Mouse (Mus musculus) left cerebral cortex, postnatal 25 days (tissue): ENCODE data around the gene Rgs6. TPM values are rescaled to one million over a fixed set of nuclear protein-coding genes. Genes with fewer than 3 reads are reported as not detected.

ENCODE experiments used
- DNase-seq, 2 experiments: peaks; one replicate each; pipeline ENCODE4 v3.0.0; 2022; ENCODE audit warnings: low spot score in 2 of 2, mixed read lengths in 1 of 2
- intact Hi-C: fragments of 180-260 bp; cut with DNase I; formaldehyde crosslinking; loops from one replicate; pipeline ENCODE4 v1.15.1; 2025
- total RNA-seq, 2 experiments: library from RNA; stranded (reverse); gene quantifications; 2 replicates each; pipeline ENCODE4 v1.2.3; 2021

Gene Rgs6
- 10 to 100 TPM; 79.3 to 85.9 TPM for total RNA-seq

DNA sequence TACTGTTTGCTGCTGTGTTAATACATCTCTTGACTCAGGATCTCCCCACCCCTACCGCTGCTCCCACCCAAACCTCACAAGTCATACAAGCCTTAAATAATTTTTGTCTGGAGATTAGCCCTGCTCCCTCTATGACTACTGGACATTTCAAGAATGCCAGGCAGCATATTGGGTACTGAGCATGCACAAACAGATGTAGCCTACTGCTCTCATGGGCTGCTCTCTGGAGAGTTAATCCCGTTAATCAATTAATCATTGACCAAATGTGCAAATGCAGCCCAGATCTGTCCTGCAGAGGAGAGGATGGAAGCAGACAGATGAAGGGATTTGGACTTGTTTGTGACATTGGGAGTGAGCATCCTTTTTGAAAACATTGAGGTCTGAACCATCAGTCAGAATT, at the start of gene Rgs6:
TSS of gene Rgs6 (plus strand) at position 276 of the 400 bp plus-strand sequence.
- DNase-seq: no peak
- intact Hi-C loops: loop anchor here (5.0 kb wide), 2 partner anchors 46 to 86 kb away; no protein-coding TSS in a partner anchor

- intact Hi-C loops: no loop called here
Measured at GRCm38 (mm10) chr12:82547127-82547526, 41.0 kb upstream of the Rgs6 start.

GRCm38 (mm10) chr12:82549228-82549627, 38.9 kb upstream of the Rgs6 start:
- intact Hi-C loops: no loop called here
- DNase-seq: no peak

More at GRCm38 (mm10) chr12:82547127-82547526, 41.0 kb upstream of the Rgs6 start:
- DNase-seq: no peak

DNA sequence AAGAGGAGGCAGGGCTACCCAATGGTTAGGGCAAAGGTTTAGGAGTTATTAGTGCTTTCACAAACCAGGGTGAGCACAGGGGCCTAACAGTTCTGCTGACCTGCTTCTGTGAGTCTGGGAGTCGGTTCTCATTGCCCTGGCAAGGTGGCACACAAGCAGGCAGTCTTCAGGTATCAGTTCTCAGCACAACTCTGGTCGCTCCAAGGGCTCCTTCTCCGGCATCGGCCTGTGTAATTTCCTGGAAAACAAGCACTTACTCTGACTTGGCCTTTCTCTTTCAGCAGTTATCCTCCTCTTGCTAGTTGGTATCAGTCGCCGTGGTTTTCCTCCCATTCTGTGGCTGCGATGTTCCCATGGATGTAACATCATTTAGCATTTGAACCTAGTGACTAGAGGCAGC, 38.0 kb upstream of the Rgs6 start:
- intact Hi-C loops: no loop called here
- DNase-seq: no peak

GRCm38 (mm10) chr12:82552376-82552775, 35.7 kb upstream of the Rgs6 start:
- intact Hi-C loops: no loop called here
- DNase-seq: no peak

GRCm38 (mm10) chr12:82562916-82563315, 25.2 kb upstream of the Rgs6 start:
- intact Hi-C loops: no loop called here
- no peak for DNase-seq

DNA sequence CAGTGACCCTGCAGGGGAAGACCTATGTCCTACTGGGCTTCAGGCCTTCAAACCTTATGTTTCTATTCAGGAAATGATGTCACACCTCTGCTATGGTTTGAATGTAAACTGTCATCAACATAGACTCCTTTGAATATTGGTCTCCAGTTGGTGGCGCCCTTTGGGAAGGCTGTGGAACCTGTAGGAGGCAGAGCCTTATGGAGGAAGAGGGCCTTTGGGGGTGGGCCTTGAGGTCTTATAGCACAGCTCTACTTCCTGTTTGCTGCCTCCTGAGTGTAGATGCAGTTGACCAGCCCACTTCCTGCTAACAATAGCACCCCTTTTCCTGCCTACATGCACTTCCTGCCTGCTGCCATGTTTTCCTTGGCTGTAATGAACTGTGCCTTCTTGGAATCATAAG, 19.7 kb upstream of the Rgs6 start:
- DNase-seq: no peak
- intact Hi-C loops: no loop called here

DNA sequence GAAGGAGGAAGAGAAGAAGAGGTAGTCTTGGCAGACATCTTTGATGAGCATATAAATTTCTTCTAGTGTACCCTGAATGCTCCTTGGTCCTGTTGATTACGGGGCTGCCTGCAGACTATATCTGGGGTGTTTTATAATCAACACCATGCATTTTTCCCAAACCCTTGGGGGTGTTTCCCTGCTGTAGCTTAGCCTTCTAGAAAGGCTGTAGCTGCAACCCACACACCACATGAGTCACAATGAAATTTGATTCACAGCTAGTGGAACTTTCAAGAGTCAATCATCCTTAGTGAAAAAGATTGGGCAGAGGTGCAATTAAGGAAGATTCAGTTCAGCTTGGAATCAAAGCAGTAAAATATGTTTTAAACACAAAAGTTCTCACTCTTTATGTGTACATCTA, 15.4 kb upstream of the Rgs6 start:
- peak; percentile 16 to 85 for DNase-seq
- intact Hi-C loops: no loop called here

DNA sequence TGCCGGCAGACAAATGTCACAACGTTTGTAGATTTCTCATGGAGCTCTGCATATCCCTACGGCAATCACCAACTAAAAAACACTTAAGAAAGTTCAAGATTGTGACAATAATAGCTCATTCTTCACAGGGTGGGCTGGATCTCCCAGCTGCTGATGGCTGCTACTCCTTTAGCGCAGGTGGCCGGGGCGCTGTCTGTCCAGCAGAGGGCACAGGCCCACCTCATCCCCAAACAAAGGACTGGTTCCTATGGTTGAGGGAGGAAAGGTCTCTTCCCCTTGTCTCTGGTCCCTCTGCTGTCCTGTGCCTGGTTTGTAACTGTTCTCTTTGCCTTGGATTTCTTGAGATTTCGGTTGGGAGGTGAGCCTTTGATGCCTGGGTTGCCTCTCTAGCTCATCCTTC, 1.5 kb upstream of the Rgs6 start:
- intact Hi-C loops: loop anchor here (5.0 kb wide), 2 partner anchors 44 to 84 kb away; no protein-coding TSS in a partner anchor
- no peak for DNase-seq

GRCm38 (mm10) chr12:82587348-82587895, 670 bp upstream of the Rgs6 start:
- intact Hi-C loops: loop anchor here (5.0 kb wide), 2 partner anchors 45 to 85 kb away; no protein-coding TSS in a partner anchor
- DNase-seq: no peak

GRCm38 (mm10) chr12:82588846-82589630, 946 bp downstream of the Rgs6 start:
- no peak for DNase-seq
- intact Hi-C loops: loop anchor here (5.0 kb wide), 2 partner anchors 47 to 87 kb away; no protein-coding TSS in a partner anchor

DNA sequence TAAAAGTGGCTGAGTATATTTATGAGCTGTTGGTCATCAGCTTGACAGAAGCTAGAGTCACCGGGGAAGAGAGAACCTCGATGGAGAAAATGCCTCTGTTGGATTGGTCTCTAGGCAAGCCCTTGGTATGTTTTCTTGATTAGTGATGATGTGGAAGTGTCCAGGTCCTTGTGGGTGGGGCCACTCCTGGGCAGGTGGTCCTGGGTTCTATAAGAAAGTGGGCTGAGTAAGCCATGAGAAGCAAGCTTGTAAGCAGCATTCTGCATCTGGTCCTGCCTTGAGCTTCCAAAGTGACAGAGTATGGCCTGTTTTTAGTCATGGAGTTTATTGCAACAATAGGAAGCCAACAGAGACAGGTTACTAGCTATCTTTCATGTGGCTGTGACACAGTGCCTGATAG, 10.9 kb downstream of the Rgs6 start:
- intact Hi-C loops: no loop called here
- DNase-seq: no peak

- DNase-seq: no peak
- intact Hi-C loops: no loop called here
Measured at GRCm38 (mm10) chr12:82600406-82600805, 12.3 kb downstream of the Rgs6 start.

DNA sequence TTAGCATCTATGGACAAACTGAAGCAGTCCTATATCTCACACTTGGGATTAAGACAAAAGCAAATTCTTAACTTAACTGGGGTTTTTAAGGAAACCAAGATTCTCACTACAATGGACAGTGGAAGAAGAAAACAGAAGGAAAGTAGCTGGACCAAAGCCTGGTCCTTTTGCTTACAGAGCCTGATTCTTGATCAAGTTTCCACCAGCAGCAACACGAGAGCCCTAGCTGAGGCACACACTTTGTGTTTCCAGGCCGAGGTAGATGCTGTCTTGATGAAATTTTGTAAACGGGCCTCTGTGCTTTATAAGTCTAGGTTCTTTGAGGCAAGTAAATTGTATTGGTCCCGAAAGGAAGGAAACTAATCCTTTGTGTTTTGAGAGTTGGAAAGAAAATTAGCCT, 14.7 kb downstream of the Rgs6 start:
- intact Hi-C loops: no loop called here
- DNase-seq: no peak

- DNase-seq: no peak
- intact Hi-C loops: no loop called here
Measured at GRCm38 (mm10) chr12:82603308-82603707, 15.2 kb downstream of the Rgs6 start.

- no peak for DNase-seq
- intact Hi-C loops: no loop called here
Measured at GRCm38 (mm10) chr12:82603979-82604378, 15.9 kb downstream of the Rgs6 start.

DNA sequence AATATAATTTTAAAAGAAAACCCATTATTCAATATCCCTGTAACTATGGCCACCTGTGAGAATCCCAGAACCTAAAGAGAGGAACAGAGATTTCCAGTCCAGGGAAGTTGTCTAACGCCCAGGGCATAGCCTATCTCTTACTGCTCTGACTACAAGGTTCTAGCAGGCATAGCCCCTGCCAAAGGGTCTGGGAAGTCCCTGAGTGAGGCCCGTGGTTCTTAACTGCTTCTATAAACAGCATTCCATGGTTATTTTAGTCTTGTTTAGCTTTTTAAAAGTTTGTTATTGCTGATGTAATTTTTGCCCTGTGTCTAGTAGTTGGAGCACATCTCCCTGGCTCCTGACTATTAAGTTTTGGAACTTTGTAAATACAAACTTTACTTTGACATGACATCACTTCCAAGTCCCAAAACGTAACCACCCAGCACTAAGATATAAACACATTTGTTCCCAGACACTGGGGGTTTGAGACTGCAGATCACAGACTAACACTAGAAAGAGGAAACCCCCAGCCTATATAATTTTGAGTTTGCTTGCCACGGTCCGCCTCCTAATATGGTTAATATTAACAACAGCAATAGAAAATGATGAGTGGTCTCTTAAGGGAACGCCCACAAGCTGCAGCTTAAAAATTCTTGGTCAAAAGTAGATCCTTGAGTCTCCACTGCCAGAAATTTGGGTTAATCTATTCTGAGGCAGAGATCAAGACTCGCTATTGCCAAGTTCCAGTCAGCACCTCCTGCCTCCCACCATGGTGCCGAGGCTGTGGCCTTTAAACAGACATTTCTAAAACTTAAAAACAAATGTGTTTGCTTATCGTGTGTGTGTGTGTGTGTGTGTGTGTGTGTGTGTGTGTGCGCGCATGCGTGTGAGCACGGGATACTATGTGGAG, 24.9 kb downstream of the Rgs6 start:
- intact Hi-C loops: loop anchor here (10.0 kb wide), 2 partner anchors 332 to 402 kb away; no protein-coding TSS in a partner anchor
- DNase-seq: no peak

DNA sequence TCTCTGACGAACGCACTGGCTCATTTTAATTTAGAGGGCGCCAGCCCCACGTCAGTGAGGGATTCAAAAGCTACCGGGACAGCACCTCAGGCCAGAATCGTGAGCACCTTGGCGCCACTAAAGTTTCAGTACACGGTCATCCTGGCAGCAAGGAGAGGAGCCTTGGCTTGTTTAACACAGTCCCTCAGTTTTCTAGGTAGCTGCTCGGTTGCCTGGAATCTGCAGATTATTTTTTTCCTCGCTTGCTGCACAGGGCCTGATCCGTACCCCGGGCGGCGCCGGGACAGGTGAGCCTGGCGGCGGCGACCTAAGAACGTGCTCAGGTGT, 28.4 kb downstream of the Rgs6 start:
- peak in 1 of 2 experiments; percentile 37 for DNase-seq
- intact Hi-C loops: loop anchor here (10.0 kb wide), 2 partner anchors 328 to 398 kb away; no protein-coding TSS in a partner anchor

- intact Hi-C loops: loop anchor here (10.0 kb wide), 2 partner anchors 328 to 398 kb away; no protein-coding TSS in a partner anchor
- peak; percentile 69 to 75 for DNase-seq
Measured at GRCm38 (mm10) chr12:82616813-82617681, 29.0 kb downstream of the Rgs6 start.
